Mouse (Mus musculus): ENCODE results near the gene Chst3. TPM values are rescaled to one million over a fixed set of nuclear protein-coding genes. Genes with fewer than 3 reads are reported as not detected.
"Not testable (repeated sequence)": the region's sequence is repeated elsewhere in the genome, so short reads cannot be mapped to it uniquely, and the experiment has no call there.

Chst3 gene
- total RNA-seq, 2 experiments from 2014 or later = 1.2 to 1.4 TPM

GRCm38 (mm10) chr10:60252187-60252586 lies 33.1 kb upstream of the Chst3 start:
- no peak for DNase-seq (ENCODE audit: extremely low spot score in 1 of 2, low spot score in 2 of 2)
- intact Hi-C loops (cut with DNase I) = no loop called here
- Histone ChIP-seq H3K27ac (no peak overlapping the region), H3K4me3 (no peak overlapping the region)
- no peak for TF ChIP-seq CTCF (IDR thresholded peaks at IDR 0.05)

DNA sequence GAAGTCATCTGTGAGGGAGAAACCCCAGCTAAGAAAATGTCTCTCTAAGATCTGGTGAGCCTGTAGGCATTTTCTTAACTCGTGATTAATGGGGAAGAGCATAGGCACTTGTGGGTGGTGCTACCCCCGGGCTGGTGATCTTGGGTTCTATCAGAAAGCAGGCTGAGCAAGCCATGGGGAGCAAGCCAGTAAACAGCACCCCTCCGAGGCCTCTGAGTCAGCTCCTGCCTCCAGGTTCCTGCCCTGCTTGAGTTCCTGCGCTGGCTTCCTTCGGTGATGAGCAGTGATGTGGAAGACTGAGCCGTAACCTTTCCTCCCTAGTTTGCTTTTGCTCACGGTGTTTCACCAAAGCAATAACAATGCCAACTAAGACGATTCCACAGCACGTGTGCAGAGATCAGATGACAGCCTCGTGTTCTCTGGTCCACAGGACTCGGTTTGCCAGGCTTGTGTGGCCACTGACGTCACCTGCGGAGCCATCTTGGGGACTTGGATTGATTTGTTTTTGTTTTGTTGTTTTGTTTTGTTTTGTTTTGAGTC lies 31.4 kb upstream of the Chst3 start:
- TF ChIP-seq CTCF (IDR thresholded peaks at IDR 0.05) = no peak
- Histone ChIP-seq H3K27ac (no peak overlapping the region), H3K4me3 (no peak overlapping the region)
- intact Hi-C loops (cut with DNase I) = no loop called here
- DNase-seq (ENCODE audit: extremely low spot score in 1 of 2, low spot score in 2 of 2) = no peak

DNA sequence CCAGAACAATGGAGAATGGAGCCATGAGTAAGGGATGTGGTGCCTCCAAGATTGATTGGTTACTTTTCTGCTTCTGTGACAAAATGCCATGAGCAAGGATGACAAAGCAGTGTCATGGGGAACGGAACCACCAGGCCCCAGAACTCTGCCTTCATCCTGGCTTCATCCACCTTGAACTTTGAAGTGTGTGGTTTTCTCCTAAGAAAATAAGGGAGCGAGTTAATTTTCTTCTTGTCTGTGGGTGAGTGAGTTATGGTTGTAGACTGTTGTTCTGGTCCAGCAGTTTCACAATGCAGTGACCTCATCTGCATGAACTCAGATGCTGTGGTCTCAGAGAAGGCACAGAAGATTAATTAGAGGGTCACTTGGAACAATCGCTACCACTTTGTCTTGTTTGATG lies 29.3 kb upstream of the Chst3 start:
- intact Hi-C loops (cut with DNase I) = loop anchor here (5.0 to 10.0 kb wide), 2 partner anchors 49 to 364 kb away; no protein-coding TSS in a partner anchor
- not testable (repeated sequence) for DNase-seq (ENCODE audit: extremely low spot score in 1 of 2, low spot score in 2 of 2); H3K4me3 ChIP-seq; H3K27ac ChIP-seq

DNA sequence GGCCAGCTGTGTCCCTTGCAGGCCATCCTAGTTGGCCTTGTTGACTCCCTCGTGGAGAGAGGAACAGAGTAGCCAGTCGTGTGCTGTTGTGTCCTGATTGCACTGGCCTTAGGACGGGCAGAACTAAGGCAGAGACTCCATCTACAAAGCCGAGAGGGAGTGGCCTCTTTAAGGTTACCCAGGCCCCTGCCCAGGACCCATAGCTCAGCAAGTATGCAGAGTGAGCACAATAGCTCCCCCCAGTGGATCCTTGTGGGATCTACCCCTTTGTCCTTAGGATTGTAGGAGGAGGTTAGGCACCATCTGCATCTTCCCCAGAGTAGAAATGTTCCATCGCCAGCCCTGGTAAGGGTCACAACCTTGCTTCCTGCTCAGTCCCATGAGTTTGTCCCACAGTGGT lies 27.5 kb upstream of the Chst3 start:
- peak; percentile 35 to 51 for DNase-seq (ENCODE audit: extremely low spot score in 1 of 2, low spot score in 2 of 2)
- Histone ChIP-seq H3K4me3 (no peak overlapping the region), H3K27ac (no peak overlapping the region)
- peak; percentile 71 for TF ChIP-seq CTCF (IDR thresholded peaks at IDR 0.05)
- intact Hi-C loops (cut with DNase I) = loop anchor here (5.0 to 10.0 kb wide), 2 partner anchors 51 to 362 kb away; no protein-coding TSS in a partner anchor

DNA sequence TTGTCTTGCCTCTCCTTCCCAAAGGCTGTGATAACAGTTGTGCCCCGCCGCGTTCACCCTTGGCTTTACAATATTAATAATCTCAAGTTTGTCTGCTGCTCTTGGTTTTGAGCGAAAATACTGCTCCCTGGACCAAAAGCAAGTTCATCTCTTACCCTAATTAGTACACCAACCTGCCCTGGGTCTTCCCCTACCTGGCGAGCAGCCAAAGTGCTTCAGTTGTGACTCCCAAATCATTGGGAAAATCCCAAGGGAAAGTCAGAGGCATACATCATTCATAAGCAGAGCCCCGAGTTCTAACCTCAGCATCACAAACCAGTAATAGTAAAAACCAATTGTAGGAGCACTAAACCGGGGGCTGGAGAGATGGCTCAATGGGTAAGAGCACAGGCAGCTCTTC lies 26.6 kb upstream of the Chst3 start:
- intact Hi-C loops (cut with DNase I) = loop anchor here (1.0 to 10.0 kb wide), 5 partner anchors 52 to 361 kb away; partner anchors contain the start of genes Anapc16 and Ascc1
- no peak for TF ChIP-seq CTCF (IDR thresholded peaks at IDR 0.05)
- H3K27ac ChIP-seq = no peak overlapping the region
- no peak overlapping the region for H3K4me3 ChIP-seq
- DNase-seq (ENCODE audit: extremely low spot score in 1 of 2, low spot score in 2 of 2) = no peak

DNA sequence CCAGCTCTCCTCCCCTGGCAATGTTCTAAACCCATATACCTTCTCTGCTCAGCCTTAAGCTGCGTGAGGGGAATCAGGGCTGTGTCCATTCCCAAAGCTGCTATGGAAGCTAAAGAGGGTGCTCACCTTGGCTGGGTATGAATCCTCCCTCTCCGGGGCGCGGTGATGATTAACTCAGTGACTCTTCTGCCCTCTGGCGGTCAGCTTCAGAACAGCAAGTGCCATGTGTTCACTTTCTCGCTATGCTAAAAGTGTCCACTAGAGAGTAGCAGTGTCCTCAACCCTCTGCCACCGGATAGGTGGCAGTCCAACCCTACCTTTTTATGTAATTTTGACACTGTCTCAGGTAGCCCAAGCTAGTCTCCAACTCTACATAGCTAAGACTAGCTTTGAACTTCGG lies 26.0 kb upstream of the Chst3 start:
- no peak overlapping the region for H3K4me3 ChIP-seq
- no peak; the same call in none of the 2 replicates for TF ChIP-seq CTCF (IDR thresholded peaks at IDR 0.05)
- peak; percentile 87 to 92 for DNase-seq (ENCODE audit: extremely low spot score in 1 of 2, low spot score in 2 of 2)
- intact Hi-C loops (cut with DNase I) = loop anchor here (1.0 to 10.0 kb wide), 5 partner anchors 52 to 360 kb away; partner anchors contain the start of genes Anapc16 and Ascc1
- H3K27ac ChIP-seq = no peak overlapping the region

DNA sequence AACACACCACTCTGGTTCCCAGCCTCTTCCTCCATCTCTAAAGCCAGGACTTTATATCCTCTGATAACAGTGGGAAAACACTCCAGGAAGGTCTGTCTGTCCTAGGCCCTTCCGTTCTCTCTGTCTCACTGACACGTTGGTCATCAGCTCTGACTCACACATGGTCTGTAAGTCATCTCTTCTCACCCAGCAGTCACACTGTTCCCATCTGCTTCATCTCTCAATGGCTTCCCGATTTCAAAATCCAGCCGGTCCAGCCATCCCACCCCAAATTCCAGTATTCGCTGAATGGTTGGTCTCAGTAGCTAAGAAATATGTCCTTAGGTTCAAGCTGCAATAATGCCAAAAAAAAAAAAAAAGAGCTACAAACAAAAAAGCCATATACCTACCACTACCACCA lies 24.9 kb upstream of the Chst3 start:
- Histone ChIP-seq H3K27ac (no peak overlapping the region), H3K4me3 (no peak overlapping the region)
- no peak for DNase-seq (ENCODE audit: extremely low spot score in 1 of 2, low spot score in 2 of 2)
- intact Hi-C loops (cut with DNase I) = loop anchor here (2.0 to 10.0 kb wide), 3 partner anchors 95 to 359 kb away; partner anchors contain the start of genes Anapc16 and Ascc1
- no peak for TF ChIP-seq CTCF (IDR thresholded peaks at IDR 0.05)

DNA sequence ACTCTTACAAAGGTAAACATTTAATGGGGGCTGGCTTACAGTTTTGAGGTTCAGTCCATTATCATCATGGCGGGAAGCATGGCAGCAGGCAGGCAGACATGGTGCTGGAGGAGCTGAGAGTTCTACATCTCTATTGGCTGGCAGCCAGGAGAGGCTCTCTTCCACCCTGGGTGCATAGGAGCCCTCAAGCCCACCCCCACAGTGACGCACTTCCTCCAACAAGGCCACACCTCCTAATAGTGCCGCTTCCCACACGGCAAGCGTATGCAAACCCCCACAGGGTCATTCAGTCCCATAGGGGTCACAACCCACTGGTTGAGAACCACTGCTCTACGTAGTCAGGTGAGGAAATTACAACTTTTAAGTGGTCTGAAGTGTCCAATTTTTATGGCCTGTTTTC lies 21.4 kb upstream of the Chst3 start:
- Histone ChIP-seq H3K4me3 (no peak overlapping the region), H3K27ac (no peak overlapping the region)
- no peak for DNase-seq (ENCODE audit: extremely low spot score in 1 of 2, low spot score in 2 of 2)
- intact Hi-C loops (cut with DNase I) = loop anchor here (10.0 kb wide), 1 partner anchor 356 kb away; no protein-coding TSS in a partner anchor
- no peak for TF ChIP-seq CTCF (IDR thresholded peaks at IDR 0.05)

DNA sequence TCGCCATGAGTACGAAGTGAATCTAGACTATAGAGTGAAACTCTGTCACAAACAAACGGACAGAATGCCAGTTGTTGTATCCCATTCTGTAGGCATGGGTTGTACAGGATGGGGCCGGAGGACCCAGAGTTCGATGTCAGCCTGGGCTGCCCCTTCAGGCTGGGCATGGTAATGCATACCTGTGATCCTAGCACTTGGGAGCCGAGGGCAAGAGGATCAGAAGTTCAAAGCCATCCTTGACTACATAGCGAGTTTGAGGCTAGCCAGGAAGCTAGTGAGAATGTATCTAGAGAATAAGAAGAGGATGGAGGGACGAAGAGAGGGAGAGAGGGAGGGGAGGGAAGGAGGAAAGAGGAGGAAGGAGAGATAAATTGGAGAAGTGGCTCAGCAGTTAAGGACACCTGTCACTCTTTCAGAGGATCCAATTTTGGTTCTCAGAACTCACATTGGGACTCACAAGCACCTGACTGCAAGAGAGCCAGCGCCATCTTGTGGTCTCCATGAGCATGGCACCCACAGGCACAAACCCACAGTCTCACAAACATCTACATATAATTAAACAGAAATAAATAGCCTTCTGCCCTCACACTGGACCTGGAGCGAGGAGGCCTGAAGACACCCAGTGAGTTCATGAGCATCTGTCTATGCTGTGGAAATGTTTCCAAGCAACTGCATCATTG lies 18.6 kb upstream of the Chst3 start:
- H3K27ac ChIP-seq = no peak overlapping the region
- H3K4me3 ChIP-seq = no peak overlapping the region
- peak in 1 of 2 experiments; percentile 45 for DNase-seq (ENCODE audit: extremely low spot score in 1 of 2, low spot score in 2 of 2)
- intact Hi-C loops (cut with DNase I) = loop anchor here (1.0 kb wide), 1 partner anchor 46 kb away; no protein-coding TSS in a partner anchor
- peak; percentile 73 for TF ChIP-seq CTCF (IDR thresholded peaks at IDR 0.05)

DNA sequence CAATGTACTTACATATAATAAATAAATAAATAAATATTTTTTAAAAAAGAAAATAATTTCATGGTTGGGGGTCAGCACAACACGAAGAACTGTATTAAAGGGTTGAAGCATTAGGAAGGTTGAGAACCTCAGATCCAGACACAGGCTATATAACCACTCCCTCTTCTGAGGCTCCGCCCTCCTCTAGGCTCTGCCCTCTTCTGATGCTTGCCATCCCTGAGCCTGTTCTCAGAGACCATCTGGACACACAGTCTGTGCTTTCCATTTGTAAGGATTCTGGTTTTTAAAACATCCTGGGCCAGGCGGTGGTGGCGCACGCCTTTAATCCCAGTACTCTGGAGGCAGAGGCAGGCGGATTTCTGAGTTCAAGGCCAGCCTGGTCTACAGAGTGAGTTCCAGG lies 16.8 kb upstream of the Chst3 start:
- H3K27ac ChIP-seq; intact Hi-C loops (cut with DNase I); DNase-seq (ENCODE audit: extremely low spot score in 1 of 2, low spot score in 2 of 2): not testable (repeated sequence)

GRCm38 (mm10) chr10:60234006-60234405 lies 14.9 kb upstream of the Chst3 start:
- DNase-seq (ENCODE audit: extremely low spot score in 1 of 2, low spot score in 2 of 2) = no peak
- no peak overlapping the region for H3K27ac ChIP-seq
- no peak; the same call in 1 of the 2 replicates for TF ChIP-seq CTCF (IDR thresholded peaks at IDR 0.05)
- intact Hi-C loops (cut with DNase I) = no loop called here
- no peak overlapping the region for H3K4me3 ChIP-seq

More for the DNA sequence above, 16.8 kb upstream of the Chst3 start:
- H3K4me3 ChIP-seq = not testable (repeated sequence)

DNA sequence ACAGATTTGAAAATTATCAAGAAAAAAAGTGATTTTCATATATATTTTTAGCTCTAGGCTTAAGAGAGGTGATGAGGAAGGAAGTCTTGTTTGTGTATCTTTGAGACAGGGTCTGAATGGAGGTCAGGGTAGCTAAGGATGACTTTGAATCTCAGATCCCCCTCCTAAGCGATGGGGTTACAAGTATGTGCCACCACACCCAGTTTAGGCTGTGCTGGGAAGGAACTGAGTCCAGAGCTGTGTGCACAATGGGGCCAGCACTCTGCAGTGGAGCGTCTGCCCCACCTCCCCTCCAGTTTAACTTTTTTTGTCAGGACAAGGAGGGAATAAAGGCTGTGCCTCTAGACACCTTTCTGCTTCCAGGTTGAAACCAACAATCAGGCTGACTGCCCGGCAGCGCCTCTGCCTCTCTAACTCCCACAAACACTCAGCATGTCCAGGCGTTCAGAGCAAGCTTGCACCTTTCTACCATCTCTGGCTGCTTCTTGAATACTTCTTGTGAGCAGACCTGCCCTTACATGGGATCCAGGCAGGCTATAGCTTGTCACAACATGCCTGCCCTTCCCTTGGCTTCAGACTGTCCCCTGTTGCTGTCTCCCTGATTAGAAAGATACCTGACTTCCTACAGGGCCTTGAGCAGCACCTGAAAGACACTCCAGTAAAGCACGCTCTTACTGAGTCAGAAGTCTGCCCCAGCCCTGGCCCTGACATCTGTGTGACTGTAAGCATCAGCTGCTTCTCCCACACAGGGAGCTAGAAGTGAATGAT lies 11.4 kb upstream of the Chst3 start:
- TF ChIP-seq CTCF (IDR thresholded peaks at IDR 0.05) = no peak
- no peak overlapping the region for H3K4me3 ChIP-seq
- no peak overlapping the region for H3K27ac ChIP-seq
- intact Hi-C loops (cut with DNase I) = no loop called here
- DNase-seq (ENCODE audit: extremely low spot score in 1 of 2, low spot score in 2 of 2) = no peak

All from left cerebral cortex, adult 2 months (tissue).